Mouse (Mus musculus) E14TG2a.4 (cell line): ENCODE data around the gene Fosb.

Source experiments
- CTCF ChIP-seq: conservative IDR thresholded peaks from 2 replicates; pipeline ENCODE4 v1.5.1; 2014; ENCODE audit warnings: low read length
- NANOG ChIP-seq: IDR thresholded peaks from 2 replicates; pipeline ENCODE4 v1.6.1; 2014; ENCODE audit warnings: borderline replicate concordance, low read length, mixed read lengths
- POU5F1 ChIP-seq: IDR thresholded peaks from 2 replicates; pipeline ENCODE4 v1.6.1; 2014; ENCODE audit warnings: low read length, borderline replicate concordance

DNA sequence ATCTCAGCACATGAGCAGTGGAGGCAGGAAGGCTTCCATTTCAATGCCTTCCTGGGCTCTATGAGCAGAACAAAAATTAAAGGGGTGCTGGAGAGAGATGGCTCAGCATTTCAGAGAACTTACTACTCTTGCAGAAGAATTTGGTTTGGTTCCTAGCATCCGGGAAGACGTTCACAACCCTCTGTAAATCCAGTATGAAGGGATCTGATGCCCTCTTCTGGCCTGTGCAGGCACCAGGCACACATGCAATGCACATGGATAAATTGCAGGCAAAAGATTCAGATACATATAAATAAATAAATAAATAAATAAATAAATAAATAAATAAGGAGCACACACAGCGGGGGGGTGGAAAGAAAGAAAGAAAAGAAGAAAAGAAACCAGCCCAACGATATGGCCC, 33.6 kb downstream of the Fosb start:
- TF ChIP-seq CTCF: peak; percentile 29
- no peak for TF ChIP-seq POU5F1
- TF ChIP-seq NANOG: no peak
